Comparison of ENCODE assay signal across 8 mouse cellular contexts in the genomic region with DNA sequence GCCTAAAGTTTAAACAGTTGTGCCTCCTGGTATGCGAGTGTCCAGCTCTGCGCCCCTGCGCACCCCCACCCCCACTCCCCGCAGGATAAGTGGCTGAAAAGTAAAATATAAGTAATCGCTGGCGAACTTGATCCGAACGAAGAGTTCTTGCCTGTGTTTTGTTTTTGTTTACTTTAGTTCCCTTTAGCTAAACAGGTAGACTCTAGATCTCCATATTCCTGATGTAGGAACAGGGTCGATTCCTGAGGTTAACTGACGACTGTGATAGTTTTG. TPM values are rescaled to one million over a fixed set of nuclear protein-coding genes. Genes with fewer than 3 reads are reported as not detected.
DNase-seq lines count a peak whose midpoint lies in the region; ATAC-seq and TF ChIP-seq lines count a peak whose summit lies in the region.

No protein-coding gene starts in this region.

- H3K9ac ChIP-seq in heart, embryonic 13.5 days: peak overlapping the region; percentile 97
- H3K9ac ChIP-seq in hindbrain, embryonic 14.5 days: peak overlapping the region; percentile 95
- H3K9ac ChIP-seq in midbrain, embryonic 11.5 days (ENCODE audit: low read length): peak overlapping the region; percentile 93

- peak overlapping the region; percentile 91 for H3K27ac ChIP-seq in heart, embryonic 13.5 days (replicated peaks)
- H3K27ac ChIP-seq in bone marrow, adult 2 months (ENCODE audit: control insufficient read depth, insufficient read depth, low read depth, low read length, poor library complexity): no peak overlapping the region
- 0 out of 2 replicates have a peak overlapping the region, but pooled peaks have one; percentile 89 for H3K27ac ChIP-seq in hindbrain, embryonic 14.5 days
- no peak overlapping the region for H3K27ac ChIP-seq in midbrain, embryonic 11.5 days (ENCODE audit: low read depth, low read length)

- no peak for DNase-seq in heart, adult 8-10 months (ENCODE audit: low spot score)
- DNase-seq in hindbrain, embryonic 14.5 days (ENCODE audit: low spot score): no peak
- no peak for DNase-seq in midbrain, embryonic 11.5 days (ENCODE audit: low spot score, missing footprints)
- no peak for DNase-seq in retina, embryonic 14.5 days (ENCODE audit: low spot score)
- DNase-seq in cerebellum, adult 8-10 months: no peak
- DNase-seq in right cerebral cortex, postnatal 4 days: no peak

- H3K4me3 ChIP-seq in heart, embryonic 13.5 days: peak overlapping the region; percentile 98
- peak overlapping the region; percentile 79 for H3K4me3 ChIP-seq in bone marrow, adult 2 months (replicated peaks; ENCODE audit: control insufficient read depth, low read depth, low read length)
- peak overlapping the region; percentile 99 for H3K4me3 ChIP-seq in hindbrain, embryonic 14.5 days (replicated peaks; ENCODE audit: low read length)
- H3K4me3 ChIP-seq in midbrain, embryonic 11.5 days (ENCODE audit: low read depth, low read length): peak overlapping the region; percentile 93

- 19% methylated on average over 10 of the region's 10 CpGs for WGBS in heart, embryonic 13.5 days
- 25% methylated on average over 10 of the region's 10 CpGs for WGBS in bone marrow, adult 2 months
- WGBS in hindbrain, embryonic 14.5 days: 24% methylated on average over 10 of the region's 10 CpGs
- WGBS in midbrain, embryonic 11.5 days: 25% methylated on average over 10 of the region's 10 CpGs

- H3K27me3 ChIP-seq in heart, embryonic 13.5 days (replicated peaks): no peaks in the 10 kb centered on the region
- no peaks in the 10 kb centered on the region for H3K27me3 ChIP-seq in hindbrain, embryonic 14.5 days (ENCODE audit: control insufficient read depth, insufficient read depth, low read length)
- H3K27me3 ChIP-seq in midbrain, embryonic 11.5 days (ENCODE audit: control insufficient read depth, insufficient read depth, low read length): no peaks in the 10 kb centered on the region

- TF ChIP-seq CTCF in bone marrow, adult 2 months (IDR thresholded peaks at IDR 0.05; ENCODE audit: control insufficient read depth, insufficient read depth, low read length): no peak

- no peaks in the 10 kb centered on the region for H3K36me3 ChIP-seq in heart, embryonic 13.5 days
- H3K36me3 ChIP-seq in hindbrain, embryonic 14.5 days (replicated peaks; ENCODE audit: control insufficient read depth, insufficient read depth): no peaks in the 10 kb centered on the region
- H3K36me3 ChIP-seq in midbrain, embryonic 11.5 days (ENCODE audit: control insufficient read depth, insufficient read depth, low read length): no peaks in the 10 kb centered on the region

- no peaks in the 10 kb centered on the region for H3K9me3 ChIP-seq in heart, embryonic 13.5 days
- H3K9me3 ChIP-seq in hindbrain, embryonic 14.5 days (ENCODE audit: control insufficient read depth, low read length): no peaks in the 10 kb centered on the region
- no peaks in the 10 kb centered on the region for H3K9me3 ChIP-seq in midbrain, embryonic 11.5 days (ENCODE audit: control insufficient read depth, low read length)

- peak overlapping the region; percentile 88 for H3K4me2 ChIP-seq in heart, embryonic 13.5 days
- H3K4me2 ChIP-seq in hindbrain, embryonic 14.5 days (replicated peaks): peak overlapping the region; percentile 79
- H3K4me2 ChIP-seq in midbrain, embryonic 11.5 days: peak overlapping the region; percentile 69

- peaks cover 45% of the 10 kb centered on the region for H3K4me1 ChIP-seq in heart, embryonic 13.5 days
- peaks cover 3% of the 10 kb centered on the region; the same call in 1 of the 2 replicates for H3K4me1 ChIP-seq in bone marrow, adult 2 months (ENCODE audit: control insufficient read depth, insufficient read depth, low read length)
- peaks cover 33% of the 10 kb centered on the region for H3K4me1 ChIP-seq in hindbrain, embryonic 14.5 days (replicated peaks; ENCODE audit: control insufficient read depth, insufficient read depth, low read length)
- H3K4me1 ChIP-seq in midbrain, embryonic 11.5 days (ENCODE audit: control insufficient read depth, insufficient read depth, low read length): peaks cover 12% of the 10 kb centered on the region; the same call in 1 of the 2 replicates

- ATAC-seq in heart, embryonic 13.5 days (ENCODE audit: extremely low read depth, insufficient number of reproducible peaks, low FRiP score, low TSS enrichment): no peak
- ATAC-seq in hindbrain, embryonic 14.5 days (ENCODE audit: low FRiP score): 0 out of 2 replicates have a peak, but pooled peaks have one; percentile 6
- no peak for ATAC-seq in midbrain, embryonic 11.5 days (ENCODE audit: low FRiP score)

- TF ChIP-seq POLR2A in bone marrow, adult 2 months (IDR thresholded peaks at IDR 0.05; ENCODE audit: borderline replicate concordance, control insufficient read depth, low read depth, low read length): no peak

RNA-seq across cellular contexts. Expression of a gene that starts 0.8 kb away (rescaled TPM):
- 47.2 and 51.4 TPM in 2 replicates for polyA plus RNA-seq in heart, embryonic 13.5 days (2015; fragmentation: Nextera tagmentation; extraction: Ambion mirVana)
- total RNA-seq in heart, adult 8-10 months (2022): 10 to 100 TPM; 33.6 to 40.2 (median 35.9) TPM
- polyA plus RNA-seq in bone marrow, adult 2 months (2011; ENCODE audit: insufficient read depth, insufficient read length, low replicate concordance, missing spikeins): 8.6 and 13.9 TPM in 2 replicates
- polyA plus RNA-seq in hindbrain, embryonic 14.5 days (2014; fragmentation: Nextera tagmentation; extraction: Ambion mirVana): 62.7 and 70.8 TPM in 2 replicates
- 77.9 and 79.1 TPM in 2 replicates for polyA plus RNA-seq in midbrain, embryonic 11.5 days (2014; fragmentation: Nextera tagmentation; extraction: Ambion mirVana)

RNA-seq across cellular contexts. Expression of a gene that starts 47.2 kb away (rescaled TPM):
- 2.0 and 4.0 TPM in 2 replicates for polyA plus RNA-seq in heart, embryonic 13.5 days (2015; fragmentation: Nextera tagmentation; extraction: Ambion mirVana)
- 10 to 100 TPM in 1 of 4 experiments, 1 to 10 TPM in 3; 8.2 to 15.0 (median 9.2) TPM for total RNA-seq in heart, adult 8-10 months (2022)
- 3.2 and 4.5 TPM in 2 replicates for polyA plus RNA-seq in bone marrow, adult 2 months (2011; ENCODE audit: insufficient read depth, insufficient read length, low replicate concordance, missing spikeins)
- polyA plus RNA-seq in hindbrain, embryonic 14.5 days (2014; fragmentation: Nextera tagmentation; extraction: Ambion mirVana): 0.63 and 0.74 TPM in 2 replicates
- 0.11 and 0.29 TPM in 2 replicates for polyA plus RNA-seq in midbrain, embryonic 11.5 days (2014; fragmentation: Nextera tagmentation; extraction: Ambion mirVana)

Comparison
In these comparisons a context has a peak if more than half of its experiments do, and no peak if none do; other contexts are left out.
1. H3K27ac ChIP-seq: peak in heart, embryonic 13.5 days (single experiment) and hindbrain, embryonic 14.5 days (single experiment); none in bone marrow, adult 2 months (single experiment) and midbrain, embryonic 11.5 days (single experiment).
2. Peak in every context shown above with its lines, with median percentiles within 50 percentile points of each other: H3K4me2 ChIP-seq, H3K4me3 ChIP-seq and H3K9ac ChIP-seq.